Mouse (Mus musculus): Measurements from ENCODE around the gene Gpr68. TPM values are rescaled to one million over a fixed set of nuclear protein-coding genes. Genes with fewer than 3 reads are reported as not detected.

The Gpr68 gene
- polyA plus RNA-seq, 1 experiment from 2014 or later: 0.32 TPM

DNA sequence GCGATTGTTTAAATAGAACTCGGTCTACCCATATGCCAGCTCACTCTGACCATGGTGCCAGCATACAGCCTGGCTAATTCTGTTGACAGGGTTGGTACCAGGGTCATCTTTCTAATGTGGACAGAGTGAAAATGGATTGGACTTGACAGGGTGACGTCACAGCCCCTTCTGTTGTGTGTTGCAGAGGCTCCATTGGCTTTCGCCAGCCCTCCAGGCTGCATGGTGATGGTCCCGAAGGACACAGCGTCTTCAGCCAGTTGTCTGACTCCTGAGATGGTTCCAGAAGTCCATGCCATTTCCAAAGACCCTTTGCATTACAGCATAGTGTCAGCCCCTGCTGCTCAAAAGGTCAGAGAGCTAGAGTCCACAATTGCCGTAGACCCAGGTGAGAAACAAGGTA lies 63.5 kb downstream of the Gpr68 start:
- Histone ChIP-seq H3K27me3 (ENCODE audit: insufficient read depth, low read length) (no peaks in the 10 kb centered on the region), H3K27ac (ENCODE audit: low read depth) (no peak overlapping the region), H3K9me3 (ENCODE audit: low read depth, low read length) (no peaks in the 10 kb centered on the region), H3K4me2 (no peak overlapping the region), H3K9ac (no peak overlapping the region), H3K4me1 (ENCODE audit: insufficient read depth) (no peaks in the 10 kb centered on the region), H3K36me3 (ENCODE audit: insufficient read depth) (no peaks in the 10 kb centered on the region), H3K4me3 (ENCODE audit: low read depth, low read length) (no peak overlapping the region)
- DNase-seq (no peak), ATAC-seq (ENCODE audit: insufficient read depth) (no peak)
- TF ChIP-seq CTCF (IDR thresholded peaks at IDR 0.05; ENCODE audit: low read depth): no peak
- 77% methylated on average over 7 of the region's 7 CpGs for WGBS

DNA sequence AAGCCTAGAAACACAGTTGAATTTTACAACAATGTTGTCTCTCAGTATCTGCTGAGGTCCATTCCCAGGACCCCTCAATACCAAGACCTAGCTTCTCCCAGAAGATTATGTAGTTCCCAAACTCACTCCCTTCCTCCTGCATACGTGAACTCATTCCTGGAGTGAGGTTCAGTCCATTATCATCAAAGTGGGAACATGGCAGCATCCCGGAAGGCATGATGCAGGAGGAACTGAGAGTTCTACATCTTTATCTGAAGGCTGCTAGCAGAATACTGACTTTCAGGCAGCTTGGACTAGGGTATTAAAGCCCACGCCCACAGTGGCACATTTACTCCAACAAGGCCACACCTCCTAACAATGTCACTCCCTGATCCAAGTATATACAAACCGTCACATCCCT lies 64.8 kb downstream of the Gpr68 start:
- no peak for DNase-seq
- ATAC-seq (ENCODE audit: insufficient read depth): no peak
- Histone ChIP-seq H3K27ac (ENCODE audit: low read depth) (no peak overlapping the region), H3K9ac (no peak overlapping the region), H3K4me3 (ENCODE audit: low read depth, low read length) (no peak overlapping the region), H3K27me3 (ENCODE audit: insufficient read depth, low read length) (no peaks in the 10 kb centered on the region), H3K4me2 (no peak overlapping the region), H3K9me3 (ENCODE audit: low read depth, low read length) (no peaks in the 10 kb centered on the region), H3K4me1 (ENCODE audit: insufficient read depth) (no peaks in the 10 kb centered on the region), H3K36me3 (ENCODE audit: insufficient read depth) (no peaks in the 10 kb centered on the region)
- TF ChIP-seq CTCF (IDR thresholded peaks at IDR 0.05; ENCODE audit: low read depth): no peak
- WGBS: 61% methylated on average over 4 of the region's 4 CpGs

DNA sequence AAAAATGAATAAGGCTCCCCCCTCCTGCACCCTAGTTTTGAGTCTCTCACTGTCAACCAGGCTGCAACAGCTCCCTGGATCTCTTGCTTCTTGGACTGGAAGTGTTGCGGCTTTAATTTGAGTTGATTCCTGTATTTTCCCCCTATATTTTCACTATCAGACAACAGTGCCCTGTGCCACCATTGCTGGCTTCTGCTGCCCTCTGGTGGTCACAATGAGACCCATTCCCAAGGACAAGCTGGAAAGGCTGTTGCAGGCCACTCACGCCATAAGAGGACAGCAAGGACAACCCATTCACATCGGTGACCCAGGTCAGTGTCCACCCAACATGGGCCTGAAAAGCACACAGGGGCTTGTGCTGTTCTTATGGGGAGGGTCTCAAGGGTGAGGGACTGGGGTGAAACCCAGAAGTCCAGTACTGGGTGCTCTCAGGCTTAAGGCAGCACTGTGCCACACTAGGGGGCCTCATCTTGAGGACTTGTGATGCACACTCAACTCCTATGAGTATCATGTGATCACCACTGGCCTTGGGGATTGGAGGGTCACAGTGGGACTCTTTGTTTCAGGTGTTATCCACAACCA lies 66.7 kb downstream of the Gpr68 start:
- H3K36me3 ChIP-seq (ENCODE audit: insufficient read depth): no peaks in the 10 kb centered on the region
- H3K4me3 ChIP-seq (ENCODE audit: low read depth, low read length): no peak overlapping the region
- WGBS: 21% methylated on average over 3 of the region's 3 CpGs
- no peak overlapping the region for H3K4me2 ChIP-seq
- DNase-seq: peak; percentile 92
- H3K27ac ChIP-seq (ENCODE audit: low read depth): no peak overlapping the region
- peak; percentile 96 for TF ChIP-seq CTCF (IDR thresholded peaks at IDR 0.05; ENCODE audit: low read depth)
- peak; percentile 81 for ATAC-seq (ENCODE audit: insufficient read depth)
- no peaks in the 10 kb centered on the region for H3K27me3 ChIP-seq (ENCODE audit: insufficient read depth, low read length)
- no peaks in the 10 kb centered on the region for H3K9me3 ChIP-seq (ENCODE audit: low read depth, low read length)
- no peaks in the 10 kb centered on the region for H3K4me1 ChIP-seq (ENCODE audit: insufficient read depth)
- no peak overlapping the region for H3K9ac ChIP-seq

GRCm38 (mm10) chr12:100839926-100840325 lies 68.1 kb downstream of the Gpr68 start:
- no peak for DNase-seq
- Histone ChIP-seq H3K27me3 (ENCODE audit: insufficient read depth, low read length) (no peaks in the 10 kb centered on the region), H3K4me1 (ENCODE audit: insufficient read depth) (no peaks in the 10 kb centered on the region), H3K36me3 (ENCODE audit: insufficient read depth) (no peaks in the 10 kb centered on the region), H3K27ac (ENCODE audit: low read depth) (no peak overlapping the region), H3K4me3 (ENCODE audit: low read depth, low read length) (no peak overlapping the region), H3K9me3 (ENCODE audit: low read depth, low read length) (no peaks in the 10 kb centered on the region), H3K4me2 (no peak overlapping the region), H3K9ac (no peak overlapping the region)
- no peak for TF ChIP-seq CTCF (IDR thresholded peaks at IDR 0.05; ENCODE audit: low read depth)
- WGBS: 81% methylated on average over 6 of the region's 6 CpGs
- no peak for ATAC-seq (ENCODE audit: insufficient read depth)

- H3K4me3 ChIP-seq (ENCODE audit: low read depth, low read length): no peak overlapping the region
- WGBS: 26% methylated on average over 8 of the region's 8 CpGs
Observed at GRCm38 (mm10) chr12:100839079-100839600, 68.9 kb downstream of the Gpr68 start.

GRCm38 (mm10) chr12:100837208-100837607 lies 70.8 kb downstream of the Gpr68 start:
- Histone ChIP-seq H3K9ac (no peak overlapping the region), H3K9me3 (ENCODE audit: low read depth, low read length) (no peaks in the 10 kb centered on the region), H3K27ac (ENCODE audit: low read depth) (no peak overlapping the region), H3K36me3 (ENCODE audit: insufficient read depth) (no peaks in the 10 kb centered on the region), H3K27me3 (ENCODE audit: insufficient read depth, low read length) (no peaks in the 10 kb centered on the region), H3K4me1 (ENCODE audit: insufficient read depth) (no peaks in the 10 kb centered on the region), H3K4me3 (ENCODE audit: low read depth, low read length) (no peak overlapping the region), H3K4me2 (no peak overlapping the region)
- no peak for TF ChIP-seq CTCF (IDR thresholded peaks at IDR 0.05; ENCODE audit: low read depth)
- 60% methylated on average over 3 of the region's 3 CpGs for WGBS
- ATAC-seq (ENCODE audit: insufficient read depth): no peak
- DNase-seq: peak; percentile 24

More at GRCm38 (mm10) chr12:100839079-100839600, 68.9 kb downstream of the Gpr68 start:
- Histone ChIP-seq H3K9me3 (ENCODE audit: low read depth, low read length) (no peaks in the 10 kb centered on the region), H3K27ac (ENCODE audit: low read depth) (no peak overlapping the region), H3K36me3 (ENCODE audit: insufficient read depth) (no peaks in the 10 kb centered on the region), H3K9ac (no peak overlapping the region), H3K4me1 (ENCODE audit: insufficient read depth) (no peaks in the 10 kb centered on the region), H3K4me2 (no peak overlapping the region), H3K27me3 (ENCODE audit: insufficient read depth, low read length) (no peaks in the 10 kb centered on the region)
- no peak for ATAC-seq (ENCODE audit: insufficient read depth)
- TF ChIP-seq CTCF (IDR thresholded peaks at IDR 0.05; ENCODE audit: low read depth): no peak
- DNase-seq: peak; percentile 6

GRCm38 (mm10) chr12:100831629-100832325 lies 76.2 kb downstream of the Gpr68 start:
- no peak for TF ChIP-seq CTCF (IDR thresholded peaks at IDR 0.05; ENCODE audit: low read depth)
- DNase-seq: no peak
- Histone ChIP-seq H3K9ac (no peak overlapping the region), H3K4me3 (ENCODE audit: low read depth, low read length) (no peak overlapping the region), H3K4me2 (no peak overlapping the region), H3K27ac (ENCODE audit: low read depth) (no peak overlapping the region), H3K36me3 (ENCODE audit: insufficient read depth) (no peaks in the 10 kb centered on the region), H3K9me3 (ENCODE audit: low read depth, low read length) (no peaks in the 10 kb centered on the region), H3K4me1 (ENCODE audit: insufficient read depth) (no peaks in the 10 kb centered on the region), H3K27me3 (ENCODE audit: insufficient read depth, low read length) (no peaks in the 10 kb centered on the region)
- WGBS: 78% methylated on average over 8 of the region's 8 CpGs
- no peak for ATAC-seq (ENCODE audit: insufficient read depth)
